Mouse (Mus musculus) megakaryocyte, embryonic 14.5 days (primary cell): ENCODE data around the gene Ccdc88c.

Experiments used
- FLI1 ChIP-seq: IDR thresholded peaks from 2 replicates; pipeline ENCODE4 v1.6.1; 2012; ENCODE audit warnings: low read length, inconsistent platforms, mixed read lengths
- GATA1 ChIP-seq: IDR thresholded peaks from 3 replicates; pipeline ENCODE4 v1.6.1; 2012; ENCODE audit warnings: mixed read lengths, low read length, inconsistent platforms, borderline replicate concordance

- TF ChIP-seq GATA1 = no peak
- TF ChIP-seq FLI1 = no peak
Measured at GRCm38 (mm10) chr12:100985793-100986157, 43.1 kb downstream of the Ccdc88c start.
